Mouse (Mus musculus) neural tube, embryonic 15.5 days (tissue): ENCODE results near the gene St5. TPM values are rescaled to one million over a fixed set of nuclear protein-coding genes. Genes with fewer than 3 reads are reported as not detected.

Experiments used
- ATAC-seq: fragments of 200-750 bp; cut with Nextera tagmentation; 2 replicates; pipeline ENCODE4 v1.8.0; 2017; ENCODE audit warnings: mild to moderate bottlenecking, moderate TSS enrichment, moderate library complexity; ENCODE audit not compliant: low FRiP score
- H3K27ac ChIP-seq: fragments of 300-500 bp; sonication (generic); replicated peaks from 2 replicates; pipeline ENCODE4 v1.5.1; 2015; ENCODE audit warnings: mild to moderate bottlenecking, inconsistent platforms
- H3K27me3 ChIP-seq: fragments of 300-500 bp; sonication (generic); replicated peaks from 2 replicates; pipeline ENCODE4 v1.6.1; 2015; ENCODE audit warnings: inconsistent platforms
- H3K36me3 ChIP-seq: fragments of 300-500 bp; sonication (generic); 2 replicates; pipeline ENCODE4 v1.6.1; 2015; ENCODE audit warnings: inconsistent platforms
- H3K4me1 ChIP-seq: fragments of 300-500 bp; sonication (generic); 2 replicates; pipeline ENCODE4 v1.6.1; 2015; ENCODE audit warnings: inconsistent platforms
- H3K4me2 ChIP-seq: fragments of 300-500 bp; sonication (generic); 2 replicates; pipeline ENCODE4 v1.6.1; 2015; ENCODE audit warnings: inconsistent platforms, mild to moderate bottlenecking, moderate library complexity
- H3K4me3 ChIP-seq: fragments of 300-500 bp; sonication (generic); replicated peaks from 2 replicates; pipeline ENCODE4 v1.5.1; 2015; ENCODE audit warnings: mild to moderate bottlenecking, inconsistent platforms
- H3K9ac ChIP-seq: fragments of 300-500 bp; sonication (generic); replicated peaks from 2 replicates; pipeline ENCODE4 v1.6.1; 2015; ENCODE audit warnings: mild to moderate bottlenecking, inconsistent platforms
- H3K9me3 ChIP-seq: fragments of 300-500 bp; sonication (generic); replicated peaks from 2 replicates; pipeline ENCODE4 v1.6.1; 2016; ENCODE audit warnings: inconsistent platforms
- WGBS: fragments of 180-500 bp; shearing (Covaris S2); methylation state at CpG from one replicate; pipeline ENCODE4 v1.1.7; 2015; ENCODE audit warnings: mixed read lengths; 5-methylcytosine and 5-hydroxymethylcytosine counted together
- polyA plus RNA-seq: library from polyadenylated mRNA; unstranded; fragments of >200 nt; fragmentation: Nextera tagmentation; extraction: Ambion mirVana; gene quantifications from 2 replicates; pipeline ENCODE4 v1.2.1, GENCODE M21; 2015

Gene St5
- polyA plus RNA-seq, 1 experiment from 2014 or later: 18.2 TPM

- H3K4me1 ChIP-seq: no peaks in the 10 kb centered on the region
- no peak for ATAC-seq
- no peaks in the 10 kb centered on the region for H3K36me3 ChIP-seq
- no peak overlapping the region for H3K27ac ChIP-seq
- no peak overlapping the region for H3K9ac ChIP-seq
- H3K4me3 ChIP-seq: no peak overlapping the region
- 93% methylated on average over 2 of the region's 2 CpGs for WGBS
- H3K4me2 ChIP-seq: no peak overlapping the region
- no peaks in the 10 kb centered on the region for H3K27me3 ChIP-seq
- no peaks in the 10 kb centered on the region for H3K9me3 ChIP-seq
Measured at GRCm38 (mm10) chr7:109722618-109723017, 19.2 kb upstream of the St5 start.

GRCm38 (mm10) chr7:109719286-109719685 lies 15.9 kb upstream of the St5 start:
- Histone ChIP-seq H3K4me2 (no peak overlapping the region), H3K36me3 (no peaks in the 10 kb centered on the region)

GRCm38 (mm10) chr7:109713434-109713982 lies 10.1 kb upstream of the St5 start:
- H3K4me2 ChIP-seq: no peak overlapping the region
- no peak overlapping the region for H3K4me3 ChIP-seq
- H3K9me3 ChIP-seq: no peaks in the 10 kb centered on the region
- no peaks in the 10 kb centered on the region for H3K4me1 ChIP-seq
- 89% methylated on average over 2 of the region's 2 CpGs for WGBS
- no peak overlapping the region for H3K9ac ChIP-seq
- ATAC-seq: no peak
- peaks cover 30% of the 10 kb centered on the region for H3K36me3 ChIP-seq
- no peaks in the 10 kb centered on the region for H3K27me3 ChIP-seq
- no peak overlapping the region for H3K27ac ChIP-seq

More at GRCm38 (mm10) chr7:109719286-109719685, 15.9 kb upstream of the St5 start:
- H3K9me3 ChIP-seq: no peaks in the 10 kb centered on the region
- no peaks in the 10 kb centered on the region for H3K4me1 ChIP-seq
- 65% methylated on average over 9 of the region's 9 CpGs for WGBS
- H3K27ac ChIP-seq: no peak overlapping the region
- ATAC-seq: no peak
- H3K9ac ChIP-seq: no peak overlapping the region
- no peak overlapping the region for H3K4me3 ChIP-seq
- H3K27me3 ChIP-seq: no peaks in the 10 kb centered on the region

- Histone ChIP-seq H3K27ac (no peak overlapping the region), H3K4me3 (no peak overlapping the region), H3K4me1 (no peaks in the 10 kb centered on the region), H3K36me3 (peaks cover 30% of the 10 kb centered on the region), H3K9me3 (no peaks in the 10 kb centered on the region), H3K27me3 (no peaks in the 10 kb centered on the region), H3K4me2 (no peak overlapping the region), H3K9ac (no peak overlapping the region)
- 80% methylated on average over 7 of the region's 7 CpGs for WGBS
- no peak for ATAC-seq
Measured at GRCm38 (mm10) chr7:109712198-109712597, 8.8 kb upstream of the St5 start.

- ATAC-seq: no peak
- Histone ChIP-seq H3K9ac (no peak overlapping the region), H3K36me3 (peaks cover 30% of the 10 kb centered on the region), H3K4me1 (no peaks in the 10 kb centered on the region), H3K27ac (no peak overlapping the region), H3K4me3 (no peak overlapping the region), H3K9me3 (no peaks in the 10 kb centered on the region), H3K4me2 (no peak overlapping the region), H3K27me3 (no peaks in the 10 kb centered on the region)
- WGBS: 77% methylated on average over 1 of the region's 1 CpGs
Measured at GRCm38 (mm10) chr7:109710069-109710468, 6.7 kb upstream of the St5 start.

GRCm38 (mm10) chr7:109708961-109709382 lies 5.6 kb upstream of the St5 start:
- Histone ChIP-seq H3K9ac (no peak overlapping the region), H3K4me2 (no peak overlapping the region), H3K9me3 (no peaks in the 10 kb centered on the region), H3K27ac (no peak overlapping the region), H3K4me1 (peaks cover 3% of the 10 kb centered on the region), H3K27me3 (no peaks in the 10 kb centered on the region), H3K36me3 (peaks cover 30% of the 10 kb centered on the region), H3K4me3 (no peak overlapping the region)
- ATAC-seq: no peak
- 80% methylated on average over 3 of the region's 3 CpGs for WGBS

- no peak overlapping the region for H3K4me3 ChIP-seq
- H3K27me3 ChIP-seq: no peaks in the 10 kb centered on the region
- no peak overlapping the region for H3K9ac ChIP-seq
- peaks cover 24% of the 10 kb centered on the region for H3K36me3 ChIP-seq
- WGBS: 52% methylated on average over 4 of the region's 4 CpGs
- no peak overlapping the region for H3K27ac ChIP-seq
- peaks cover 10% of the 10 kb centered on the region for H3K4me1 ChIP-seq
- ATAC-seq: no peak
- H3K9me3 ChIP-seq: no peaks in the 10 kb centered on the region
- H3K4me2 ChIP-seq: no peak overlapping the region
Measured at GRCm38 (mm10) chr7:109707023-109707785, 3.8 kb upstream of the St5 start.

- H3K36me3 ChIP-seq: peaks cover 4% of the 10 kb centered on the region; the same call in 1 of the 2 replicates
- no peak overlapping the region for H3K9ac ChIP-seq
- no peak overlapping the region for H3K27ac ChIP-seq
- no peak for ATAC-seq
- no peaks in the 10 kb centered on the region for H3K9me3 ChIP-seq
- H3K4me1 ChIP-seq: peaks cover 10% of the 10 kb centered on the region
- H3K4me2 ChIP-seq: peak overlapping the region; percentile 86
- peak overlapping the region; percentile 65 for H3K4me3 ChIP-seq
- WGBS: 73% methylated on average over 3 of the region's 3 CpGs
- H3K27me3 ChIP-seq: no peaks in the 10 kb centered on the region
Measured at GRCm38 (mm10) chr7:109704461-109704860, 1.1 kb upstream of the St5 start.

GRCm38 (mm10) chr7:109704016-109704377 lies 592 bp upstream of the St5 start:
- Histone ChIP-seq H3K36me3 (peaks cover 2% of the 10 kb centered on the region; the same call in 1 of the 2 replicates), H3K4me3 (peak overlapping the region; percentile 65), H3K9me3 (no peaks in the 10 kb centered on the region), H3K9ac (peak overlapping the region; percentile 55), H3K4me2 (peak overlapping the region; percentile 86), H3K27me3 (no peaks in the 10 kb centered on the region), H3K27ac (peak overlapping the region; percentile 75), H3K4me1 (peaks cover 10% of the 10 kb centered on the region)
- no peak for ATAC-seq
- 2% methylated on average over 17 of the region's 17 CpGs for WGBS

- peak overlapping the region; percentile 86 for H3K4me2 ChIP-seq
- H3K9me3 ChIP-seq: no peaks in the 10 kb centered on the region
- no peaks in the 10 kb centered on the region for H3K36me3 ChIP-seq
- peaks cover 10% of the 10 kb centered on the region for H3K4me1 ChIP-seq
- H3K27me3 ChIP-seq: no peaks in the 10 kb centered on the region
- 42% methylated on average over 4 of the region's 4 CpGs for WGBS
- H3K4me3 ChIP-seq: peak overlapping the region; percentile 65
- no peak; the same call in 1 of the 2 replicates for ATAC-seq
- H3K9ac ChIP-seq: no peak overlapping the region
- no peak overlapping the region; the same call in 1 of the 2 replicates for H3K27ac ChIP-seq
Measured at GRCm38 (mm10) chr7:109702721-109703120, 684 bp downstream of the St5 start.

GRCm38 (mm10) chr7:109700213-109700612 lies 3.2 kb downstream of the St5 start:
- peaks cover 10% of the 10 kb centered on the region for H3K4me1 ChIP-seq
- no peaks in the 10 kb centered on the region for H3K36me3 ChIP-seq
- H3K27ac ChIP-seq: no peak overlapping the region
- H3K27me3 ChIP-seq: no peaks in the 10 kb centered on the region
- ATAC-seq: no peak
- H3K4me2 ChIP-seq: no peak overlapping the region
- no peak overlapping the region for H3K9ac ChIP-seq
- no peak overlapping the region for H3K4me3 ChIP-seq
- no peaks in the 10 kb centered on the region for H3K9me3 ChIP-seq

GRCm38 (mm10) chr7:109695339-109695726 lies 8.1 kb downstream of the St5 start:
- 94% methylated on average over 10 of the region's 10 CpGs for WGBS
- Histone ChIP-seq H3K4me1 (no peaks in the 10 kb centered on the region), H3K9ac (no peak overlapping the region), H3K27ac (no peak overlapping the region), H3K27me3 (no peaks in the 10 kb centered on the region), H3K36me3 (no peaks in the 10 kb centered on the region), H3K4me3 (no peak overlapping the region), H3K4me2 (no peak overlapping the region), H3K9me3 (no peaks in the 10 kb centered on the region)
- ATAC-seq: no peak
